Mouse (Mus musculus) frontal cortex, adult (tissue): ENCODE measurements around the gene Git2.

Source experiments
- ATAC-seq: cut with Nextera tagmentation; 2 replicates; pipeline ENCODE4 v1.9.2; 2017; ENCODE audit warnings: mild to moderate bottlenecking, moderate library complexity, mixed read lengths; ENCODE audit not compliant: low TSS enrichment

Gene Git2

DNA sequence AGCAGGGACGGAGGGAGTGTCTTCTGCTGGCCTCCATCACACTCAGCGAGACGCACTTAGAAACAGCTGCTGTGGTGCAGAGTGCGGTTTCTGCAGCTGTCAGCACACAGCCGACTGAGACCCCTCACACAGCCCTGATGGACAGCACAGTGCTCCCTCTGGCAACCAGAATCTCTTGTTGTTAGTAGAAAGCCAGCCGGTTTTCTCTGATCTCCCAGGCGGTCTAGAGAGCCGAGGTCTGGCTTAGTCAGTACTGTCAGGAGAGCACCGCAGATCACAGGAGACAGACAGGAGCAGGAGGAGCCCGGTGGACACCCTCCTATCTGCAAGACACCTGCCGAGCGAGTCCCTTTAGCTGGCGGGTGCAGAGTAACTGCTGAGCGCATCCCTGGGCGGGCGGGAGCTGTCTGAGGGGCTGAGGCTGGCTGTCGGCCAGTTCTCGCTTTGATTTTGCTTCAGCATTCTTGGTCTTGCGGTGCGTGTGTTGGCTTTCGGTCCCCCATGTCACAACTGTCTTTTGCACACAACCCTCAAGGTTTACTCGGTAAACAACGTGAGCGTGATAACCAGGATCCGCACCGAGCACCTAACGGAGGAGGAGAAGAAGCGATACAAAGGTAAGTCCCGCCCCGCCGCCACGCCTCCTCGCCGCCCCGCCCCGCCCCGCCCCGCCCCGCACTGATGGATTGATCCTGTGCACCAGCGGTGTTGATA, 21.1 kb upstream of the Git2 start:
- ATAC-seq: peak; percentile 21; the same call in 1 of the 2 replicates

DNA sequence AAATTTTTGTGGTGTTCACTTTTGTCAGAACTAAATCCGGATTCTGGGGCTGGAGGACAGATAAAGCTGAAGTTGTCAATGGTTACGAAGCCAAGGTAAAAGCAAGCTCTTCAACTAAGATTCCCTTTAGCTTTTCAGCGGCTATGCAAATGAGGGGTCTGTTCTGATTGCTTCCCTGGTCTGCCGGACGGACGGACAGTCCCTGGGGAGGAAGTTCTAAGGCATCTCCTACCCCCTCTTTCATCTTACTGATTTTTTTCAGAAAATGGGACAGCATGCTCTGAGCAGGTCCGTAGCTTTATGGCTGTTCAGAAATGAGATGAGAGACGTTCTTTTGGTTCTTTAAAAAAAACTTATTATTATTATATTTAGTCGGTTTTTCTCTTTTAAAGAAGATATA, 20.3 kb upstream of the Git2 start:
- no peak for ATAC-seq

DNA sequence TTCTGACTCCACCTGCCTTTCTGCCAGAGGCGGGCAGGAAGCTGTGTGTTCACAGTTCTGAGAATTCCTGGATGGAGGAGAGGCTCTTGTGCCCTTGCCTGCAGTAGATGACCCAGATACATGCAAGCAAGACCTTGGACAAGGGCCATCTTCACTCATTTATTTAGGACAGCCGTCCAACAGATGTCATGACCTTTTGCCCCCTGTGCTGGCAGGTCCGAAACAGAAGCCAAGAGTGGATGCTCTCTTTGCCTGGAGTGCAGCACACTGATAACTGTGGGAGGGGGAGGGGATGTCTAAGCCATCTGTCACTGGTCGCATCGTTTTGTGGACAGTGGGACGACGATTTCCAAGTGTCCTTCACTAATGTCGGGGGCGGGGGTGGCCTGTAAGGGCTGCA, 19.9 kb upstream of the Git2 start:
- no peak for ATAC-seq

DNA sequence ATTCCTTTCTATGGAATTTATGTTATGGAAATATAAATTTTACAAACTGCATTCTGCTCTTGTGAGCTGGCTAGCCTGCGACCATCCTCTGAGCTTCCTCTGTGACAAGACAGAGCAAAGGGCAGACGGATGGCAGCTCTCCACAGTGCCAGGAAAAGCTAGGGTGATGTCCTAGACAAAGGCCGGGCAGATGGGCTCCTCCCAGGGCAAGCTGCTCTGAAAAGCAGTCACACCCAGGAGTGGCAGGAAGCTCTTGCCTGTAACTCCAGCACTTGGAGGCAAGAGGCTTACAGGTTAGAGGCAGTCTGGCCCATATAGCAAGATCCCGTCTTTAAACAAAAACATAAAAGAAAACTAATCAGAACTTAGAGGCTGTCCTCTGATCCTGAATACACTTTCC, 19.3 kb upstream of the Git2 start:
- no peak for ATAC-seq

DNA sequence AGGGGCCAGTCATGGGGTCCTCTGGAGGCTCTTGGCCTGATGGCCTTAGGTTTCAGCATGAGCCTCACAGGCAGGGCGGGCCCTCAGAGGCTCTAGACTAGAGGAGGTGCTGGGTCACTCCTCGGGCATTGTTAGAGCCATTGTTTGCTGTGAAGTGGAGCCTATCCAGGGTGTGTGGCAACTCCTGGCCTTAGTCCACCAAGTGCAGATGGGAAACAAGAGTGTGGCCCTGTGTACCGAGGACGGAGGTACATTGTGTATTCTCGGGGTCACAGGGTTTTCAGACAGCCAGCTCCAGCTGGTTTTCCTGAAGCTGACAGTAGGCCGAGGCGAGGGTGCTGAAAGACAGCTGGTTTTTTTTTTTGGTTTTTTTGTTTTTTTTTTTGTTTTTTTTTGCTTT, 18.0 kb upstream of the Git2 start:
- peak; percentile 47; the same call in 1 of the 2 replicates for ATAC-seq

DNA sequence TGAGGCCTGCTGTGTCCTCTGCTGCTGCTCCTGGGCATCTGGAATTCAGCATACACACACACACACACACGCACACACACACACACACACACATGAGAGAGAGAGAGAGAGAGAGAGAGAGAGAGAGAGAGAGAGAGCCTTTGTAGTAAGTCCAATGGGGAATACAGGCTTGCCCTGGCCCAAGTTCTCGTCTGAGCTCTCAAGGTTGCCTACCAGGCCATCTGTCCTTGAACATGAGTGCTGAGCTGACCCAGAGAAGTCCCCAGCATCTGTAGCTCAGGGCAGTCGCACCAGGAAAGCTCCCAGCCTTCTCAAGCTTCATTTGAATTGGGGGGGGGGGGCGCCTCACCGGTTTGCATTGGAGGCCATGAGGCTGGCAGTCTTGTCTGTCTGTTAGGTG, 9.9 kb upstream of the Git2 start:
- no peak for ATAC-seq

DNA sequence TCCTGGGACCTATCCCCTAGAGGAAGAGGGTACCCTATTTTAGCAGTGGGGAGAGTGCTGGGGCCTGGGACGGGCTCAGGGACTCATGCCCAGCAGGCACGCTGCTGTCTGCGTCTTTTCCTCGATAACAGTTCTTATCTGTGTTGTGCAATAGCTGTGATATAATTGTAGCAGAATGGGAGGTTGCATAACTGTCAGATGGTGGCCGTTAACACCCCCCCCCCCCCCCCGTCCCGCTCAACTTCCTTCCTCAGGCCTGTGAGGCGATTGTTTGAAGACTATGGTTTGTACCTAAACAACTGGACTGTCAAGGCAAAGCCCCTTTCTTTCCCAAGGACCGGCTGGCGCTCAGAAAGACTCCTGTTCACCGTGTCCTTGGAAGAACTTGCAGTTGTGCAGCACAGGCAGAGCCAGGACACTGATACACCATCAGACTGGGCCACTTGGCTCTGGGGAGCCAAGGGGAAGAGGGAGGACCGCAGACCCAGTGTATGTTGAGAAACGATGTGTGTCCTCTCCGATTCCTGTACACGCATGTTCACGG, 9.4 kb upstream of the Git2 start:
- ATAC-seq: no peak

DNA sequence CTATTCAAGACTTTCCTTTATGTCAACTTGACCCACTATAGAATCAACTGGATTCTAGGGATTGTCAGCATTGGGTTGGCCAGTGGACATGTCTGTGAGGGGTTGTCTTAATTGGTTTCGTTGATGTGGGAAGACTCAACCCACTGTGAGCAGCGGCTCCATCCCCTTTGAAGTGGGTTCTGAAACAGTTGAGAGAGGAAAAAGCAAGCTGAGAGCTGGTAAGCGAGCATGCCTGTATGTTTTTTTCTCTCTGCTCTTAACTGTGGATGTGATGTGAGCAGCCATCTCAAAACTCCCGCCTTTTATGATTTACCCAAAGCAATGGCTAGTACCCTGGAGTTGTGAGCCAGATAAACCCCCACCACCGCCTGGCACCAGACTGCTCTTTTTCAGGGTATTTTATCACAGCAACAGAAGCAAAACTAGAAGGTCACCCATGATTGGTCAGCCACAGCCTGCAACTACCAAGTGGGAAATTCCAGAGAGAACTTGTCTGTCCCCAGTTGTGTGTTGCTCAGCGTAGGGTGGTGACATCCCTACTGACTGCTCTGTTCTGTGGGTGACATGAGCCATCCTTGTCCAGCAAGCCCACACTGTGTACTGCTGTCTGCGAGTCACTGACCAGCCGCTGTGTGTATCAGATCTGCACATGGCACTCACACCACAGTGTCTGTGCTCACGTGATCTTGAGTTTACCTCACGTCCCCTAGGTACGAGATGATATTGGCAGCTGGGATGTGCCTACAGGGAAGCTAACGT, 8.3 kb upstream of the Git2 start:
- ATAC-seq: no peak

DNA sequence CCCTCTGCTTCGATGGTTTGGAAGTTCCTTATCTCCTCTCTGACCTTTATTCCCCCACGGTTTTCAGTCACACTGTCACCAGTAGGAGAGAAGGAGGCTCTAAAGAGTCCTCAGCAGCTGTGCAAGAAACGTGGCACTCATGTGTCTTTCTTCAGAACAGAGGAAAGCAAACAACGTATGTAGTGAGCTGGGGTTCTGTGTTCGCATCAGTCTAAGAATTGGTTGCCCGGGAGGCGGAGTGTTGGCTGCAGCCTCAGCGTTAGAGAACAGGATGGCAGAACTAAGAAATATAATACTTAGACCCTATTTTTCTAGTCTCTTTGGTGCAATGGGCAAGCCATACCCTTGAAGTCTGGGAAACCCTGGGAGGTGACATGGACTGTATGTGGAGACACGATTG, 7.7 kb upstream of the Git2 start:
- ATAC-seq: no peak

DNA sequence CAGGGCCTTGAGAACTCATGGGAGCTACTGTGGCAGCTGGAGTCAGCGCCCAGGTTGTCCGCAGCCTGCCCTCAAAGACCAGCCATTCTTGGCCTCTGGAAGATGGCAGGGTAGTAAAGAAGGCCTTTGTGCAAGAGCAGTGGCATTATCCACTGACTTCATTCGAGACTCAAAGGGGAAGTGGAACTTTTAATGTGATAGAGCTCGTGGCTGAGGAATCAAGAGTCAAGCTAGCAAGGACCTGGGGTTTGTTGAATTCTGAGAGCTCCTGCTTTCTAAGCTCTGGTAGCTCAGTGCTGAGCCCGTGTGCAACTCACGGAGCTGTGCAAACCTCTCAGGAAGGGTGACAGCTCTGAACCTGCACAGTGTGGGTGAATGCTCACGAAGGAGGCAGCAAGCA, 5.6 kb upstream of the Git2 start:
- no peak for ATAC-seq

DNA sequence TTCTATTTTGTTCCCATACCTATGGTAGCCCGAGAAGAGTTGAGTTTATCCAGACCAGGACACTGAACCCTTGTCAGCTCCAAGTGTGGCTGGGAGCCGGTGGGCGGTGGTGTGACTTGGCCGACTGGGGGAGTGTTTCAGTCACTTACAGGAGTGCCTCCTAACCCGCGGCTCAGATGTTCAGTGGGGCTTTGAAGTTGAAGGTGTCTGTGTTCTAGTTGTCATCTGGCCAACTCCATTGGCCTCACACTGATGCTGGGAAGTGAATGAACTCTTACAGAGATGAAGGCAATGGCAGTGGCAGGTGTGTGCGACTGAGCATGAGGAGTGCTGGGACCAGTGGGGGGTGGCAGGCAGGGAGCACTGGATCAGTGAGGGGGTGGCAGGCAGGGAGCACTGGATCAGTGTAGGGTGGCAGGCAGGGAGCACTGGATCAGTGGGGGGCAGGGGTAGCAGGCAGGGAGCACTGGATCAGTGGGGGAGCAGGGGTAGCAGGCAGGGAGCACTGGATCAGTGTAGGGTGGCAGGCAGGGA, 4.7 kb upstream of the Git2 start:
- no peak for ATAC-seq

DNA sequence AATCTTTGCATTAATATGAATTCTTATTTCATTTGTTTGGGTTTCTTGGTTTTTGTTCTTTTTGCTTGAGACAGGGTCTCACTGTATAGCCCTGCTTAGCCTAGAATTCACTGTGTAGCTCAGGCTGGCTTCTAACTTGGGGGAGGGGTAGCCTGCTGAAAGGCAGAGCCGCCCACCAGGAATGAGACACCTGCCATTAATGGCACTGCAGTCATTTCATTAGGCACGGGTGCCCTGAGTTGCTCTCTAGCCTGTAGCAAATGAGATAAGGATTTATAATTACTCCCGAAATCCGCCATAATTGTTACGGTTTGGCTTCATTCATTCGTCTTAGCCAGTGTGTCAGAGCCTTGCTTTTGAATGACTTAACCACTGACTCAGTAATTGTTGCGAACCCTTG, 857 bp upstream of the Git2 start:
- no peak for ATAC-seq

DNA sequence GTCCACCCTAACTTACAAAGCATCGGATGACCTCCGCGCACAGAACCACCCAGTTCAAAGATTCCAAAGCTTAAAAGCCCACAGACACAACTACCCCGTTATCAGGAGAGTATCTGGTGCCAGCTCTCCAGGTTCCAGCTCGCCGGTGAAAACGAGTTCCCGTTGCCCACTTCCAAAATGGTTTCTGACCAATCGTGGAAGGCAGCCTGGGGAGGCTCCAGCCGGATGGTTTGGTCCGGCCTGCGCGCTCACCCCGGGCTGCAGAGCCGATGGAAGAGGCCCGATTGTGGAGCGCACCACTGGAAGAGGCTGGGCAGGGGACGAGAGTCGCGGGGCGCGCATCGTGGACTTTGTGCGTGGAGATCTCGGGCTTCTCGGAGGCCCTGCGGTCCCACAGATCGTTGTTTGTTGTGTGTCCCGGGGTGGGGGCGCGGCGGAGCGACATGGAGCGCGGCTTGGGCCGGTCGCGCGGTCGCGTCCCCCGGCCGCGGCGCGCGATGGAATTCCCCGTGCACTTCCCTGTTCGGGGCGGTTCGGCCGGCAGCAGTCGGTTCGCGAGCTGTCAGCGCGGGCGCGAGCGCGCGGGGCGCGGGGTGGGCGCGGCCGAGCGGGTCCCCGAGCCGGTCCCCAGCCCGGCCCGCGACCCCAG, 790 bp downstream of the Git2 start, which contains the start of gene Ankrd13a:
Gene Ankrd13a, plus strand, starts transcription at position 275 of the 649 bp plus-strand sequence.
- ATAC-seq: peak; percentile 78

DNA sequence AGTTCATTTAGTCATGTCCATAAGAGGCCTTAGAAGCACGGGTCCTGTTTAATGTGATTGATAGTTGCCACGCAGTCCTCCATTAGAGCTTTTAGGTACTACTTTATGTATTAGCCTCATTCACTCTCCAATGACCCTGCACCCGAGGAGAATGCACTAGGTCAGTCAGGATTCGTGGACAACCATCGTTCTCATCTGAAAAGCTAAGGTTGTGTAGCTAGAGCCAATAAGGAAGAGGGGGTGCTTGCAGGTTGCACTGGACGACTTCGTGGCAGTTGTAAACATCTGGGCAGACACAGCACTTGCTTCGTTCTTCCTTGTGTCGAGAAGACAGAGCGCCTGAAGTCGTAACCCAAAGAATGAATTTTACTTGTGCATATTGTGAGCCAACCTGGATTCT, 1.5 kb downstream of the Git2 start:
- no peak; the same call in 1 of the 2 replicates for ATAC-seq

DNA sequence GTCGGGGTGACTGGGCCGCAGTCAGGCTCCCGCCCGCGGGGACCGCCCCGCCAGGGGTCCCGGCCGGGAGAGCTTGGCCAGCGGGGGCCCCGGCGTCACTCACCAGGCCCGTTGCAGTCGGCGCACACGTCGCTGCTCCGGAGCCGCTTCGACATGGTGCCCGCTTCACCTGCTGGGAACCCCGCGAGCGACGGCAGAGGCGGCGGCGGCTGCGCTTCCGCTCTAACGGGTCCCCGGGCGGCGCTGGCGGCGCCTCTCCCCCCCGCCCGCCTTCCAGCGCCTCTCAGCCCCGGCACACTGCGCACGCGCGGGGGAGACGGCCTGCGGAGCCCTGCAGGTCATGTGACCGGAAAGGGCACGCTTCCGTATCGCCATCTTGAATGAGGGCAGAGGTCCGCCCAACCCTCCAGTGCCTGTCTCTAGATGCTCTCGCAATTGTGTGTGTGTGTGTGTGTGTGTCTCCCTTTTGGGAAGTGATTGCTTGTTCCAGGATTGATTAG, 2.1 kb downstream of the Git2 start:
- peak; percentile 69 for ATAC-seq

DNA sequence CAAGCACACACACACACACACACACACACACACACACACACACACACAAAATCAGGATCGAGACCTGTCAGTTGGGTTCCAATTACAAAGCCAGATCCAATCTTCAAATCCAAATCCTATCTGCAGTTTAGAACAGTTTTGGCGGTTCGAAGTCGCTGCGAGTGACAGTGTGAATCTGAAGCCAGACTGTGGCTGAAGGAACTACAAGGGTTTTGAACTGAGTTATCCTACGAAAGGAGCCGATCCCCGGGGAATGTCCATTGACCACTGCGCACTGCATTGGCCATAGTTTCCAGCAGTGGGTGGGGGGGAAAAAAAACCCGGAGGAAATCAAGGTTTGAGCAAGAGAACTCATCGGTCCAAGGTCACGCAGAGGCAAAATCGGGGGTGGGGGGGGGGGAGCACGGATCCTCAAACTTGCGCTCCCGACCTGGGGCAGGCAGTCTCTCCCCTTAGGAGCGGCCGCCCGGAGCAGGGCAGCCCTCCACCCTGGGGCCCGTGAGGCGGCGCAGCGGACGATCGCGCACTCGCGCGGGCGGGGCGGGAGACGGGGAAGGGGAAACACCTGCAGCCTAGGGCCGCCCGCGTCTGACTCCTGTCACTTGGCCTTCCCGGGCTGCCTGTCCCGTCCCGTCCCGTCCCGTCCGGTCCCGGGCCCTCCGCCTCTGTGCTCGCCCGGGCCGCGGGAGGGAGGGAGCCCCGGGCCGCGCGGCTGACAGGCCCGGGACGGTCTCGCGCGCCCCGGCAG, 2.7 kb downstream of the Git2 start:
- ATAC-seq: no peak

DNA sequence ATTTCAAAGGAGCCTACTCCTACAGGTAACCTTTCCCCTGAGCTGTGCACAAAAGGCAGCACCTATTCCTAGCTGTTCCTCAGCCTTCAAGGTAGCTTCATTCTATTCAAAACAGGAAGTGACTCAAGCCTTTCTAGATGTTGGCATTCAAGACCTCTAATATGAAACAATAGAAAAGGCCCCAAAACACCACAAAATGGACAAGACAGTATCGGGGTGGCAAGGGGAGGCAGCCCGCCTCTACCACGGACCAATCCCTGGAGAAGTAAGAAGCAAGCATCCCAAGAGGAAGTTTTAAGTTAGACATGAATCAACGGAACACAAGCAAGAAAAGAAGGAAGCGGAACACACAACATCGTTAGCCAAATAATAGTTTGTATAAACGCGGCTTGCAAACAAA, 3.5 kb downstream of the Git2 start:
- ATAC-seq: no peak

DNA sequence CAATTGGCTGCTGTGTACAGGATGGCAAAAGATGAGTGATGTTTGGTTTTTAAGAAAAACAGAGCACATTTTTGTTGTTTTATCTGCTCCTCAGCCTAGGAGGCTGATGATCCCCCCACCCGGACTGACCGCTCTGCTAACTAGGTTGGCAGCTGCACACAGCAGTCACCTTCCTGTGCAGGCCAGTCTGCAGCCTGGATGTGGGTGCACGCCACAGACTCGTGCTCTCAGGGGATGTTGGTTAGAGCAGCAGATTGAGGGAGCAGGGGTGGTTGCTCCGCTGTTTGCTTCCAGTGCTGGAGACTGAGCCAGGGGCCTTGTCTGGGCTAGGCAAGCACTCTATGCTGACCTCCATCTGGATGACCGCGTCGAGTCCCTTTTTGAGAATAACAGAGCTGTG, 5.5 kb downstream of the Git2 start:
- no peak for ATAC-seq

DNA sequence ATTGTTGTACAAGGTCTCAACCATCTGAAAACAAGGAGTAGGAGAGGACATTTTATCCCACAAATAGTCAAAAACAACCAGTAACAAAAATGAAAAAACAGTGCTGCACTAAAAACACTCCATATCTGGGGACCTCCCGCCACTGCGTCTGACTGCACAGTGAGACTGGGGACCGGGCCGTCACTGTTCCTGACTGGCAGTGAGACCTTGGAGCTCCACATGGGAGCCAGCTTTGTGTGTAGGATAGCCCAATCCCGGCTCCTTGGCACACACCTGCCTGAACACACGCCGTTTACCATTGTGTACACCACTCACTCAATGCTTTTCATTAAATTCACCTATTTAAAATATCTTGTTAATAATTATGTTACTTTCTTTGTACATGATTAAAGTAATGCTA, 8.1 kb downstream of the Git2 start:
- ATAC-seq: no peak

DNA sequence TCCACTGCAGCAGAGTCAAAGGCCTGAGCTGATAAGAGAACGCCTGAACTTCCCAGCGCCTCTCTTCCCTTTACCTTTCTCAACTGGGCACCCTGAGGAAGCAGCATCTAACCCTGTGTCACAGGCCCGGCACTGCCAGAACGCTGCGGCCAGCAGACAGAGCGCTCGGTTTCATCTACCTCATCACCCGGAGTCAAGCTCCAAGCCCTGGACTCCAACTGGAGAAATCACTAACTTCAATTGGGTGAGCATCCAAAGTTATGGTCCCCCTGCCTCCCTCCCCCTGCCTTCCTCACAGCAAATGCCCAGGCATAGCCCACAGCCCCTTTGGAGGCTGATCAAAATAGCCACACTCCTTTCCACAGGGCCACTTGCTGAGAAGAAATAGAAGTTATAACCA, 8.6 kb downstream of the Git2 start:
- no peak for ATAC-seq
